Mouse (Mus musculus) v-Abl transformed pro-B cells (cell line): ENCODE results near the gene Nudt22.

Experiments used
- in situ Hi-C, 2 experiments: fragments of 400-800 bp; cut with MboI; formaldehyde crosslinking; loops; one replicate each; pipeline ENCODE4 v1.15.1; 2025; ENCODE audit not compliant: unreplicated experiment in 2 of 2

Gene Nudt22

DNA sequence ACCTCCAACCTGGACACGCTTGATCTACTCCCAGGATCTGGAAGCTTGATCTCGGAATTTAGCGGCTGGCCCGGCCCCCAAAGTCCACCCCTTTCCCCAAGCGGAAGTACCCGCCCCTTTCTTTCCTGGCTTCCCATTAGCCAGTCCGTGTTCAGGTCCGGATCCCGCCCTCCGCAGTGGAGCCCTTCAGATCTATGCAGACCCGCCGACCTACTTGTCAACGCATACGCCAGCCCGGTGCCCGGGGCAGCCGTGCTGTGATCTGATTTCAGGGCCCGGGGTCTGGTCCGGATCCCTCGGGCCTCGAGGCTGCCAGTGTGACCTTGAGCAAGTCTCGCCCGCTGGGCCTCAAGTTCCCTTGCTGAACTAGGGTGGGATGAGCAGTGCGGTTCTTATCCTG, at the start of gene Nudt22, which contains the start of gene Trpt1:
Nudt22 (minus strand) TSS at position 112 of the 400 bp plus-strand sequence.
Trpt1 (plus strand) TSS at position 126 of the 400 bp plus-strand sequence.
- in situ Hi-C loops = no loop called here

DNA sequence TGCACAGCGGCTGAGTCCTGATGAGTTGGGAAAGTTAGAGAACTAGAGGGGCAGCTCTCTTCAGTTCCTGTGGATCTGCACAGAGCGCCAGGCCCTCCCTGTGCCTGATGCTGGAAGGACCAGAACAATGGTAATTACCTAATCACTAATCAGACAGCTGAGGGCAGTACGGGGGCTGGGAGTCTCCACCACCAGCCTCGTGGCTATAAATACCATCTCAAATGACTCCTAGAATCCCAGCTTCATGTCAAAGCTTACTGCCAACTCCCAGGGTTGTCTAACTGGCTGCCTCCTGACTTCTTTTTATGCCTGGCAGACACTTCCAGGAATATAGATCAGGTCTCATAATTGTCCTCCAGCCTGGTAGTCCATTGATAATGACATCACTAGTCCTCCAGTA, 48.8 kb upstream of the Nudt22 start:
- in situ Hi-C loops = no loop called here

DNA sequence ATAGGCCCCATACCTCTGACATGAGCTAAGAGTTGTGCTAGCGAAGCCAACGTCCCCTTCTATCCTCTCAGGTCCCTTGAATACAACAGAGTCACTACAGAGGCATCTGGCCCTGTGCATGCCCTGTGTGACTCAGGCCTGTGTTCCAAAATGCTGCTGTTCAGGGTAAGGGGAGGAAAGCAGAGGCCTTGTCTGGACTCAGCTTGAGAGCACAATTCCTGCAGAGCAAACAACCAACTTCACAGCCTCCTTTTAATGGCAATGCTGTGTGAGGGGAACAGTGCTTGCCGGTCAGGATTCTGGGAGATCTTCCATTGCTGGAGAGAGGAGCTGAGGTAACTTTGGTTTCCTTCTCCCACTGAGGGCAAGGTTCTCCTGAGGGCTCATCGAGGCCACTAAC, 48.4 kb upstream of the Nudt22 start:
- in situ Hi-C loops = no loop called here

DNA sequence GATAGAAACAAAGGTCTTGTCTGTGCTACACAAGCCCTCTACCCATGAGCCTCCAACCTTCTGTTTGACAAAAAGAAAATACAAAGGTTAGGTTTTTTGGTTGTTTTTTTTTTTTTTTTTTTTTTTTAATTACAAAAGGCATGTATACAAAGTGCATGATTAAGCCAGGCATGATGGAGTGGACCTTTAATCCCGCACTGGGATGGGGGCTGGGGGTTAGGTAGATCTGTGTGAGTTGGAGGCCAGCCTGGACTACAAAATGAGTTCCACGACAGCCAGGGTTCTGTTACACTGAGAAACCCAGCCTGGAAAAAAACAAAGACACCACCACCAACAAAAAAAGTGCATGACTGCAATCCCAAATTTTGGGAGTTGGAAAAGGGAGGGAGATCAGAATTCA, 45.3 kb upstream of the Nudt22 start:
- in situ Hi-C loops = no loop called here

DNA sequence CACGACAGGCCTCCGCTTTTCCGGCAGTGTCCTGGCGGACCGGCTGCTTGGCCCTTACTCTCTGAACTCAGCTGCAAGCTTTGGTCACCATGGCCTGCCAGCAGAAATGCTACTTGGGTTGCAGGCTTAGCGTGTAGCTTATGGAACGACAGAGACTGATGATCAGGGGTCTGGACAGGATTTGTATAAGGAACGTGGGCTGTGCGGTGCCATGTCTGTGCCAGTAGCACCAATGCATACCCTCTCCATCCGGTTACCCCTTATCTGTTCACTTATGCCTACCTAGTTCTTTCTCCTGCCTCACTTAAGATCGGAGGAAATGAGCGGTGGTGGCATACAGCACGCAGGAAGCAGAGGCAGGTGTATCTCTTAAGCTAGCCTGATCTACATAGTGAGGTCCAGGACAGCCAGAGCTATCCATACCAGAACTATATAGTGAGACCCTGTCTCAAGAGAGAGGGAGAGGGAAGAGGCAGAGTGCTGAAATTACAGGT, 44.8 kb upstream of the Nudt22 start:
- in situ Hi-C loops = no loop called here

DNA sequence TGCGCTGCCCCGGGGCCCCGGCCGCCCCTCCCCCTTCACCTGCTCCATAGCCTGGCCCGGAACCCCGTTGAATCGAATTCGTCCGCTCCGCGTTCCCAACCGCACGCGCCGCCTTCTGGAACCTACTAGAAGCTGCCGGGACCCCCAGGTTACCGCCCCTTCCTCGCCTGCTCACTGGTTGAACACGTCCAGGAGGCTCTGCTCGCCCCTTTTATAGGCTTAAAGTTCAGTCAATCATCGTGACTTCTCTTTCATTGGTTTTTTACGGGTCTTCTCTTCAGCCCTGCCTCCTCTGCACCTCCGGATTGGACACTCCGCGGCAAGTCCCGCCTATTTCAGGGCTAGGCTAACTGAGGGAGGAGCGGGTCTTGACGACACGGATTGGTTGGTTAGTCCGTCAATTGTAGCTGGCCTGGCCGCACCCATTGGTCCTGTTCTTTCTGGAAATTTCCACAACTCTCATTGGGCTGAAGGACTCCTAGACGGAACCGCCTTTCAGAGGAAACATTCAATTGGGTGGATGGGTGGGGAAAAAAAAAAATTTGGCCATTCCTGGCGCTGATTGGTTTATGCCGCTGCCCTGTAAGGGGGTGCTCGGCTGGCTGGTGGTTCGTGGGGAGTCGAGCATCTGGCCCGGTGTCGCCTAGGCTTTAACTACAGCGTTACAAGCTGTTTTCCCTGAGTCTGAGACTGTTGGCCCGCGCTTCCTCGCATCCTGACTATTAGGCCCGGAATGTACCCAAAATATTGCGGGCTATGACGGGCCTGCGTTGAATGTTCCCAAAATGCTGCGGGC, 44.1 kb upstream of the Nudt22 start, which contains the start of gene Stip1:
Stip1 (minus strand) TSS at position 127 of the 796 bp plus-strand sequence.
- in situ Hi-C loops = no loop called here

DNA sequence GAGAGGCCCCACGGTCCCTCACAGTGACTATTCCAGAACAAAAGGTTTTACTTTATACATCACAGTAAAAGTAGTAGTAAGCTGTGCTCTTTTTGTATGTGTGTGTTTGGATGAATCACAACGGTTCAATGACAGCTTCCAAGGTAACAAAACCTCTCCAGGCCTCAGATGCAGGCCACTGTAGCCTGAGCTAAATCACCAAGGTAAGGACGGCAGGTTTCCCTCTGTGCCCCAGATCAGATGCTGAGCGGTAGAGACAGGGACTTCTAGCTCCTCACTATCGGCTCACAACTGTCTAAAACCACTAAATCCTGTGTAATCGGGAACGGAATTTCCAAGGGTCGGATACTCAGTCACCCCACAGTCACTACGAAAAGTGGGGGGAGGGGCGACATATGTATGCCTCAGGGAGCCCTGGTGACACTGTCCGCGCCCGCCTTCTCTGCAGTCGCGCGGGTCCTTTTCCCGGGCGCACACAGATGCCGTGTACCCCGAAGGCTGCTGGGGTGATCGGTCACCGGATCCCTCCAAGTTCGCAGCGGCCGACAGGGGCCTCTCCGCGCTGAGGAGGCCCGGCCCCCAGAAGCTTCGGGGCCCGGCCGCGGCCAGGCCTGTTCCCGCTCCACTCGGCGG, 43.3 kb upstream of the Nudt22 start:
- in situ Hi-C loops = no loop called here

DNA sequence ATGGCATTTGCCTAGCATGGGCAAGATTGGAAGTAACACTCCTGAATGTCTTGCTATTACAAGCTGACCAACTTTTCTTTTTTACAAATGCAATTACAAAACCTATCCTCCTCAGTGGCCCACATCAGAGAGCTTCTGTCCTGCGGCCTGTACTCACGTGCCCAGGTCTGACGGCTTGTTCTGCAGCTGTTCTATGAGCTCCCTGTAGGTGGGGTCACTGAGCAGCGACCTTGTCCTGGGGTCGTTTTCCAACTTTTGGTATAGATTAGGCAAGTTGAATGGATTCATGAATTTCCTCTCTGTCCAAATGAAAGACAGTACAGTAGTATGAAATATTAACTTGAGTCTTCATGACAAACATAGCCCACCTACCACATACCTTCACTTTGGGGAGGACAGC, 38.1 kb upstream of the Nudt22 start:
- in situ Hi-C loops = no loop called here

DNA sequence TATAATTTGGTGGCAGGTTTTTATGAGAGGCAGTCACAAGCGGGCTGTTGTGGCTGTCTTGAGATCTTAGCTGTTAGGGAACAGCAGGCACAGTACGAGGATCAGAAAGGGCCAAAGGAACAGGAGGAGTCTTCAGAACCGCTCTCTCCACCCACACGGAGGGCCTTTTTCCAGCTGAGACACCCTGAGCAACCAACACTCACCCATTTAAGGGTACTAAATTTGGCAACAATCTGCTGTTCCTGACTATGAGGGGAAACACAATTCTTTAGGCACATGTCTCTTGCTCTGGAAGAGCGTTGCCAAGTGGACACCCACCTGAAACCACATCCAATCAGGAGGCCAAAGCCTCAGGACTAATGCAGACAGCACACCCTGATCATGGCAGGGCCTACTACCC, 33.6 kb upstream of the Nudt22 start:
- in situ Hi-C loops = no loop called here

DNA sequence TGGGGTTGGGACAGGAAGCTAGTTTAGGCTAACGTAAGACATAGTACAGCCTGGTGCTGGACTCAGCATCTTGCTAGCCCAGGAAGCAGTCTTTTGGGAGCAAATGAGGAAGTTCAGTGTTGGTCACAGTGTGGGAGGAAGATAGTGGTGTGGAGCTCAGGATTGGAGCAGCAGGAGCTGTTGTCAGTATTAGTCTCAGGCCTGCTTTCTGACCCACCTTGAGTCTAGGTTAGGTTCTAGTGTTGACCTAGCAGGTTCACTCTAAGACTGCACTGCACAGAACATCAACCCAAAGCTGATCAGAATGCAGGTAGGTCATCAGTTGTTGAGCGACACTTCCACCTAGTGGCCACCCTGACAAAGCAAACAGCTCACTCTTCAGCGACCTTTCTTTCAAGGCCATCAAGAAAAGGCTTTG, 24.3 kb upstream of the Nudt22 start:
- in situ Hi-C loops = loop anchor here (5.0 kb wide), 4 partner anchors 43 to 528 kb away; partner anchors contain the start of genes Esrra (in 1 of the 2), Kcnk4 (in 1 of the 2) and Plcb3 (in 1 of the 2)

DNA sequence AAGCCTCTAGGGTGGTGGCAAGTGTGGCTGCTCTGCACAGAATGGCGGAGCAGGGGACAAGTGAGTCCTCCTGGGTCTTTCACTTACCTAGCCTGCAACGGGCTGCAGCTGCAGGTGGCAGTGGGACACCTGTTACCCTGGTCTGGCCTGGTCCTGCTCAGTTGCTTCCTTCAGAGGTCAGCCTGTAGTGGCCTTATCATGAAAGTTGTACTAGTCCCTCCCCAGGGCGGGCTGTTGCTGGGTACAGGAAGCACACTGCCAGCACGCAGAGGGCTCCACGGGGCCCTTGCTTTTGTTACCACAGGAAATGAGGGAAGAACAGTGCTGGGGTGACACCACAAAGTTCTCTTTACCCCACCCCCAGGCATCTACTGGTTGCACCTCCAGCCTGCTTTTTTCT, 23.3 kb upstream of the Nudt22 start, which contains the start of gene Fermt3:
Fermt3 (minus strand) TSS at position 279 of the 400 bp plus-strand sequence.
- in situ Hi-C loops = loop anchor here in 1 of 2 experiments (5.0 kb wide), 1 partner anchor 37 kb away; the partner anchor contains the start of gene Fkbp2

DNA sequence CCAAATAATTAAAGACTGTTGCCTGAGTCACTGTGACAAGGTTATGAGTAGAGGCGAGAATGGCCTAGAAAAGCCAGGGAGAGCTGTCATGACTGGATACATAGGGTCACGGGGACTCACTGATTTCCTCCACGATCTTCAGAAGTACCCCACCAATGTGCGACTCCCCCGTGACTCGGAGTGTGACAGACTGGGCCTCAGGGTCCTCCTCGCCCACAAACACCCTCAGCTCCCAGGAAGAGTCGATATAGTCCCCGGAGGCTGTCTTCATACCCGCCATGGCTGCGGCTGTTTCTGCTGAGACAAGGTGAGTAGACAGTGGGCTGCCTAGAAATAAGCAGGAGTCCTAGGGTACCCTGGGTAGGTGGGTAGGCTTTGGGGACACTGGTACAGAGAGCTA, 22.6 kb upstream of the Nudt22 start:
- in situ Hi-C loops = loop anchor here in 1 of 2 experiments (5.0 kb wide), 1 partner anchor 36 kb away; the partner anchor contains the start of gene Fkbp2

DNA sequence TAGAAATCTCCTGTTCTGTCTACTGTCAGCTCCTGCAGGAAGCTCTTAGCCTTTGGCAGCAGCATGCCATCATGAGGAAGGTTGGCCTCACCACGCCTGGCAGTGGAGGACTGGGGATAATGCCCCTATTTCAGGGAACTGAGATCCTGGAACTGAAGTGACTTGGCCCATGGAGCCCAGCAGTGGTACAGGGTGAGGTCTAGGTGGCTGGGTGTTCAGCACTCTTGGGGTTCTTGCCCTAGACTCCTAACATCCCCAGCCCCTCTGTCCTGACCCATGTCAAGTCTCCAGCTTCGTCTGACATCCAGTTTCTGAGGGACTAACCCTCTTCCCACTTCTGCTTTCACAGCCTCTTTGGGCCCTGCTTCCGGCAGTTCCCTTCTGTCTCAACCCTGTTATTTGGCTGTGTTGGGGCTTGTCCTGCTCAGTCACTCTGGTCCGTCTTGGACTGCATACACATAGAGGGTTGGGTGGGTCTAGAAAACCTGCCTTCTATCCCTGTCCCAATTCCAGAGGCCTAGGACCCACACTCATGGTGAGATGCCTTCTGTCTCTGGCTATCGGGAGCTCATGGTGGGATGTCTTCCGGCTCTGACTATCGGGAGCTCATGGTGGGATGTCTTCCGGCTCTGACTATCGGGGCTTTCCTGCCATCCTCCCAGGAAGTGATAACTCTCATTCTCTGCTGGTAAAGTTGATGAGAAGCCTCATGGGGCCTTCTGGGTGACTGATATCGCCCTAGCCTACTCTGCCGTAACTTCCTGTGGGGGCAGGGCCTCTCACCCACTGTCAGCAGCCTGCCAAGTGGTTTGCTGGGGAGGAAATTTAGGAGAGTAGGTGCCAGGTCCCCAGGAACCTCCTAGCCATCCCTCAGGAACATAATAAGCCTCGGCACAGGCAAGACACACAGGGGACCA, 21.9 kb upstream of the Nudt22 start:
- in situ Hi-C loops = loop anchor here in 1 of 2 experiments (5.0 kb wide), 1 partner anchor 35 kb away; the partner anchor contains the start of gene Fkbp2

DNA sequence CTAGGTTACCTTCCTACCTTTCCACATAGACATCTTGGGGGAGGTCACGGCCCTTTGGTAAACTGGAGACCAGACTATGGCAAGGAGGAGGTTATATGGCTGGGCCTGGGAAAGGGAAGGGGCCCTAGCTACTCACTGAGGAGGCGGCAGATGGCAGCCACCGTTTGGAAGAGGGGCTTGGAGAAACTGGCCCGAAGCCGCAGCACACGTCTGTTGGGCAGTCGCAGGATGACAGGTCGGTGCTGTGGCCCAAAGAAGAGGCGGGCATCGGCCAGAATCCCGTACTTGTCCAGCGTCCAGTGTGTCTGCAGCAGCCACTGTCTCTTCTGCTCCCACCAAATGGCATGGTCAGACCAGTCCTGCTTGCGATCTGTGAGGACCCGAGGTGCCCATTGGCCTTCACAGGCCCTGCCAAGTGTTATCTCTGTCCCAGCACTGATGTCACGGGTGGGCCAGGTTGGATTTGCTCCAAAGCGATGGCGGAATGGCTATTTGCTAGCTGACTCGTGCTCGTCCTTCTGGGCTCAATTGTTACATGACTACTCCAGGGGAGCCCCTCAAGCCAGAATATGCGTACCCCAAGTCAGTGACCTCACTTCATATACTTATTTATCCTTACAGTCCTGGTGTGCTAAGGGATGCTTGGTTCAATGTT, 18.7 kb upstream of the Nudt22 start:
- in situ Hi-C loops = loop anchor here in 1 of 2 experiments (5.0 kb wide), 1 partner anchor 32 kb away; the partner anchor contains the start of gene Fkbp2

DNA sequence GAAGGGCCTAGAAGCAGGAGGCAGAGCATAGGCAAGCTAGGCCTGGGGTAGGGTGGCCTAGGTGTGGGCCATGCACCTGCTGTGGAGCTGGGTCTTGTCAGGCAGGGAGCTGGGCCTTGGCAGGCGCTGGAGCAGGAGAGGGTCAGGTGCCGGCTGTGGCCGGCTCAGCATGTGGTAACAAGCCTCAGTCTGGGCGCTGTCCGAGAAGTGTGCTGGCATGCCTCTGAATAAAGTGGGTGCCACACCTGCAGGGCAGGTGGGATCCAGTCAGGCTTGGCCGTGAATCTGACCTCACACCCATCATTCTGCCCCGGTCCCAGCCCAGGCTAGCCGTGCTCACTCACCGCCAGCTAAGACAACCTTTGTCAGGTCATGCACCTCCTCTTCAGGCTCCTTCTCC, 18.1 kb upstream of the Nudt22 start:
- in situ Hi-C loops = no loop called here

DNA sequence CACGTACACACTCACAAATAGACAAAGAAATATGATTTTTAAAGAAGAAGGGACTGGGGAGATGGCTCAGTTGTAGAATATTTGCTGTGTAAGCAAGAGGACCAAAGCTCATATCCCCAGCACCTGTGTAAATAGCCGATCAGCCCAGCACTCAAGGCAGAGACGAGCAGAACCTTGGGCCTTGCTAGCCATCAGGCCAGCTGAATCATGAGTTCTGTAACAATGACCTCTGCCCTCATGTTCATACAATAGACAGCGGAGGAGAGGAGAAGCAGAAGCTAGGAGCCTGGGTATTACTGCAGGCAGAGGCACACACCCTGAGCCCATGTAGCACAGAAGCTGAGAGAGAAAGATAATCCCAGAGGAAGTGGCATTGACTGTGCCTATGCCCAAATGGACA, 16.5 kb upstream of the Nudt22 start:
- in situ Hi-C loops = no loop called here

DNA sequence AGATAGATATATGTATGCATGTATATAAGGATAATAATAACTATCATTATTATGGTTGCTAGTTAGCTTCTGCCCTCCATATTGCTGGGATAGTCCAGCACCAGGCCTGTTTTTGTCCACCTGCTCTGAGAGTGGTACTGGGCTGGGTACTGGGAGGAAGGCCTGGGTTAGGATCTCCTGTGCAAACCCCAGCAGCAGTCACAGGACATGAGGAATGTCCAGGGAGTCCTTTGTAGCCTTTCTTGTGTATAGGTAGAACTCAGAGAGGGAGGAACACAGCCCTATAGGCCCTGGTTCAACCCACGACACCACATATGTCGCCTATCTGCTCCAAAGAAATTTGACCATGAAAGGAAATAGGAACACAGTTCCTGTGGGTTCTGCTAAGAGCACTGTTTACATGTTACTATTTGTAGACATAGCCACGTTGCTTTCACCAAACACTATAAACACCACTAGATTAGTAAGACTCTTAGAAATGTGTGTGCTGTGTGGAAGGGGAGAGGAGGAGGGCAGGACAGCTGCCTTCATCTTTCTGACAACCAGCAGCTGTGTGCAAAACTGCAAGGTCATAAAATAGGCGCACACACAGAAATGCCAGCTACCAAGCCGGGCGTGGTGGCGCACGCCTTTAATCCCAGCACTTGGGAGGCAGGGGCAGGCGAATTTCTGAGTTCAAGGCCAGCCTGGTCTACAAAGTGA, 11.1 kb upstream of the Nudt22 start:
- in situ Hi-C loops = no loop called here

DNA sequence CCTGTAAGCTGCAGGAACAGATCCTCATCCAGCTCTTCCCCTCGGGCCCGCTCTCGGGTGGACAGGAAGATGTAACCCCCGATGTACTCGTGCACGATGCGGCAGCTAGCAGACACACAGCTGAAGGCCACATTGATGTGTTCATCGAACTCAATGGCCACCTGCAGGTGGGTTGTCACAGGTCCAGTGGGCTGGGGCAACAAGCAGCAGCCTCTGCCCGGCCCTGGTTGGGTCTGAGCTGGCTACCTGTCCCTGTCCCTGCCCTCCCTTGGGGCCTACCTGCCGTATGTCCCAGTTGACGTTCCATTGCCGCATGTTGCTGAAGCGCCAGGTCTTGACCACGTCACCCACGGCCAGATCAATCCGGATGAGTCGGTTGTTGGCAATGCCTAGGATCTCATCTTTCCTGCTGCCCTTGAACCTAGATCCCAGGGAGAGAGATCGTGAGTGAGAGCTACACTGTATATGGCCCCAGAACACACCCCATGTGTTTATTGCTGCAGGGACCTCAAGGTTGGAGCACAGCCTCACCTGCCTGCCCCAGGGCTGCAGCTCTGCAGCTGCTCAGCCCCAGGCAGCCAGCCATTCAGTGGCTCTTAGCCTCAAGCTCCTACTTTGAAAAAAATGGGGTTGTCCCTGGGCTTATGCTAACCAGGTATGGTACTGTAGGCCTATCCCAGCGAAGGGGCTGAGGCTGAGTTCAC, 3.6 kb upstream of the Nudt22 start:
- in situ Hi-C loops = no loop called here
